Mouse (Mus musculus) adrenal gland, postnatal 4 days (tissue): ENCODE data around the gene Pik3r1. TPM values are rescaled to one million over a fixed set of nuclear protein-coding genes. Genes with fewer than 3 reads are reported as not detected.

Experiments
- DNase-seq, 2 experiments: peaks; one replicate each; pipeline ENCODE4 v3.0.0; 2021 to 2022; ENCODE audit warnings: low spot score in 2 of 2, mixed read lengths in 2 of 2
- total RNA-seq, 2 experiments: library from RNA; stranded (reverse); gene quantifications; 2 replicates each; pipeline ENCODE4 v1.2.3; 2021

Gene Pik3r1
- total RNA-seq, 2 experiments from 2014 or later, result 122 to 130 TPM

GRCm38 (mm10) chr13:101690167-101690566 is 77.8 kb downstream of the Pik3r1 start:
- no peak for DNase-seq

GRCm38 (mm10) chr13:101686256-101686655 is 81.8 kb downstream of the Pik3r1 start:
- no peak for DNase-seq

GRCm38 (mm10) chr13:101684706-101685105 is 83.3 kb downstream of the Pik3r1 start:
- DNase-seq, result no peak

GRCm38 (mm10) chr13:101682378-101682777 is 85.6 kb downstream of the Pik3r1 start:
- DNase-seq, result no peak

GRCm38 (mm10) chr13:101680083-101680482 is 87.9 kb downstream of the Pik3r1 start:
- DNase-seq, result no peak

- no peak for DNase-seq
Observed at GRCm38 (mm10) chr13:101678984-101679383, 89.0 kb downstream of the Pik3r1 start.

GRCm38 (mm10) chr13:101678036-101678435 is 90.0 kb downstream of the Pik3r1 start:
- no peak for DNase-seq

GRCm38 (mm10) chr13:101673876-101674275 is 94.1 kb downstream of the Pik3r1 start:
- DNase-seq, result no peak

- no peak for DNase-seq
Observed at GRCm38 (mm10) chr13:101668859-101669258, 99.2 kb downstream of the Pik3r1 start.

GRCm38 (mm10) chr13:101664010-101664409 is 104.0 kb downstream of the Pik3r1 start:
- DNase-seq, result no peak

- no peak for DNase-seq
Observed at GRCm38 (mm10) chr13:101662900-101663299, 105.1 kb downstream of the Pik3r1 start.

GRCm38 (mm10) chr13:101661567-101661966 is 106.5 kb downstream of the Pik3r1 start:
- no peak for DNase-seq

- no peak for DNase-seq
Observed at GRCm38 (mm10) chr13:101660187-101660586, 107.8 kb downstream of the Pik3r1 start.

- no peak for DNase-seq
Observed at GRCm38 (mm10) chr13:101652131-101652530, 115.9 kb downstream of the Pik3r1 start.

- no peak for DNase-seq
Observed at GRCm38 (mm10) chr13:101641632-101642031, 126.4 kb downstream of the Pik3r1 start.

GRCm38 (mm10) chr13:101635837-101636236 is 132.2 kb downstream of the Pik3r1 start:
- DNase-seq, result no peak

- no peak for DNase-seq
Observed at GRCm38 (mm10) chr13:101634420-101634819, 133.6 kb downstream of the Pik3r1 start.

GRCm38 (mm10) chr13:101633620-101634019 is 134.4 kb downstream of the Pik3r1 start:
- DNase-seq, result no peak

GRCm38 (mm10) chr13:101632771-101633170 is 135.2 kb downstream of the Pik3r1 start:
- DNase-seq, result no peak

- no peak for DNase-seq
Observed at GRCm38 (mm10) chr13:101631561-101631960, 136.5 kb downstream of the Pik3r1 start.
